Mouse (Mus musculus) embryo, embryonic 11.5 days (tissue): ENCODE measurements around the gene Smyd1.

Experiments used
- DNase-seq: peaks from one replicate; pipeline ENCODE4 v3.0.0-alpha.2; 2012; ENCODE audit warnings: low read depth, low spot score

Smyd1 gene

DNA sequence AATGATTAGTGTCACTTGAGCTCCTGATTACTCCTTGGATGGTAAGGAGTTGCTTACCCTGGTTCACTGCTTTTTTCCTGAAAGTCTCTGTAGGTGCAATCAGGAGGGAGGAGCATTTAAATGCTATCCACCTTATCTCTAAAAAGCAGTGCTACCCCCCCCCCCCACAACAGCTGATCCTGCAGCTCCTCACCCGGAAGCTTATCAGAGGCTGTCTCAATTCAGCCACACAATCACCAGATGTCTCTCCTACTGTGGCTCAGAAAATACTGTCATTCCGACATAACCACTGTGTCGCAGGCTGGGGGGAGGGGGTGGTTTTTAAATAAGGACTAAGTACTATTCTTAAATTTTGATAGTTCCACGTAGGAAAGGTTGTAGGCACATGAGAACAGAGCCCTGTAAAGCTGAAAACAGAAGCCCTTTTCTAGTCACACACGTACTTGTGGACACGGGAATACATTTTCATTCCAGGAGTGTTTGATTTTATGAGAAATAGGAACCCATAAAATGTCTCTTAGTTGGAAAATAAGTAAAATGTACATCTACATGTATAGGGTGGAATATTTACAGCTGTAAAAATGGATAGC lies 61.9 kb downstream of the Smyd1 start:
- no peak for DNase-seq

DNA sequence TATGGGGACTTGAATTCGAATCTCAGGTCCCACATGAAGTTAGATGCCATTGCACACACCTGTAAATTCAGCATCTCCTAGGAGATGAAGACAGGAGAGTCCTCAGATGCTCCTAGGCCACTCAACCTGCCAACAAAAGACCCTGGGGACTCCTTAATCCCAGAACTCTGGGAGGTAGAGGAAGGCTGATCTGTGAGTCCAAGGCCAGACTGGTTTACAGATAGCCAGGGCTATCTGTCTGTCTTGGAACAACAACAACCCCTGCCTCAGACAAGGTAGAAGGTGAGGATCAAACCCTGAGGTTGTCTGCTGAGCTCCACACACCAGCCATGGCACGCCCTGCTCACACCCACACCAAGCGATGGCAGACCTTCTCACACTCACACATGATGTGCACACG lies 62.9 kb downstream of the Smyd1 start:
- no peak for DNase-seq

DNA sequence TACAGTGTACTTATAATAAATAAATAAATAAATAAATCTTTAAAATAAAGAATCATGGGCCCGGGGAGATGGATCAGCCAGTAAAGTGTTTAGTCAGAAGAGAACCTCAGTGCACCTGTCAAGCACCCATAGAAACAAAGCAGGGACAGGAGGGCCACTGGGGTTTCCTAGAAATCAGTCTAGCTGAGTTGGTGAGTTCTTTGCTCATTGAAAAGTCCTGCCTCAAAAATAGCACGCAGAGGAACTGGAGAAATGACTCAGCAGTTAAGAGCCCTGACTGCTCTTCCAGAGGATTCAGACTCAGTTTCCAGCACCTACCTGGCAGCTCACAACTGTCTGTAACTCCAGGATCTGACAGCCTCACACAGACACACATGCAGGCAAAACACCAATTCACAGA lies 63.5 kb downstream of the Smyd1 start:
- no peak for DNase-seq

DNA sequence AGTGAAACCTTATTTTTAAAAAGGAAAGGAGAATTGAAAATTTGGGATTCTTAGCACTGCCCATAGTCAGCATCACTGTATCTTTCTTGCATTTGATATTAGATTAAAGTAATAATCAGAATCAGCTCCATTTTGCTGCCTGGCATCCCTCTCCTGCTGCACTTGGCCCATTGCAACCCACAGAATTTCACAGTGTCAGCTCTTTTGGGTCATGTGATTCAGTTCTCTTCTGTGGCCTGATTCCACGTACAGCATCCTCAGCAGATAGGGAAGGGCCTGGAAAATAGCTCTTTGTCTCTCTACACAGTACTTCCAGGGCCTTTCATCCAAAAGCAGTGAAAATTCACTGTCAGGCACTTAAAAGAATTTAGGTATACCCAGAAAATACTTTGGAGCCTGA lies 64.7 kb downstream of the Smyd1 start:
- no peak for DNase-seq

DNA sequence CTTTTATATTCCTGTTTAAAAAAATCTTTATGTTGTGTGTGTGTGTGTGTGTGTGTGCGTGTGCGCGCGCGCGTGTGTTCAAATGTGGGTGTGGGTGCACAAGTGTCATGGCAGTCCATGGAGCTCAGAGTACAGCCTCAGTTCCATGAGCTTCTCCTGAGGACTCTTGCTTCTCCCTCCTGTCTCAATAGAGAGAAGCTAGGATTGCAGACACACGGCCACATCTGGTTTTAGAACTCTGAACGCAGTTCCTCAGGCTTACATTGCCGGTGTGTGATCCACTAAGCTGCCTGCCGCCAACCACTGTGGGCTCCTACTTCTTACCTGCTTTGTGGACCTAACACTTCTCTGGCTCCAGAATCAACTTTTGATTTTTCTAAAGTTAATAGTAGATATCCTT lies 65.9 kb downstream of the Smyd1 start:
- DNase-seq: no peak

DNA sequence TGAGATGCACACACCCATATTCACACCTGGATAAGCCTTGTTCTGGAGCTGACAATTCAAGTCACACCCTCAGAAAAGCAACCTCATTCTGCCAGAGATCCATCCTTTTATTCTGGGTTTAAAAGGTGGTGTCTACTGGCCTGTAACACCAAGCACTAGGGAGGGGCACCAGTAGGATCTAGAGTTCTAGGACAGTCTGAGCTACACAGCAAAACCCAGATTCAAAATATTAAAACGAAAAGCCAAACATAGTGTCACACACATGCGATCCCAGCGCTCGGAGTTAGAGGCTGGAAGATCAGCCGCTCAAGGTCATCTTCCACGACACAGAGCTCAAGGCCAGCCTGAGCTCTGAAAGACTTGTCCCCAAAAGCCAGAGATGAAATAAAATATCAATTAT lies 67.6 kb downstream of the Smyd1 start:
- no peak for DNase-seq

DNA sequence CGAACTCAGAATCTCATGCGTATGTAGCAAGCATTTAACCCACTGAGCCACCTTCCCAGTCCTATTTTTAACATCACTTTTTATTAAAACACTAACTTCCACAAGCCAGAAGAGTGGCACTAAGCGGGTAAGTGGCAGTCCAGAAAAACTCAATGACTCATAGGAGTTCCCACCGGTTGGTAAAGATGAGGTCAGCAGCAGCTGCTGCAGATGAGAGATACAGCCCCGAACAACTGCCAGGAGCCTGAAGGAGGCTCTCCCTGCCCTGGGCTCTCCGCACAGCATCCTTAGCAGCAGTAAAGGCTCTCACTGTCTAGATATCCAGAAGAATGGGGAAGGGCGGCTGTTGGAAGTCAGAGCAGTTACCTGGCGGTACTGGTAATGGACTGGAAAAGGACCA lies 71.1 kb downstream of the Smyd1 start:
- DNase-seq: no peak

DNA sequence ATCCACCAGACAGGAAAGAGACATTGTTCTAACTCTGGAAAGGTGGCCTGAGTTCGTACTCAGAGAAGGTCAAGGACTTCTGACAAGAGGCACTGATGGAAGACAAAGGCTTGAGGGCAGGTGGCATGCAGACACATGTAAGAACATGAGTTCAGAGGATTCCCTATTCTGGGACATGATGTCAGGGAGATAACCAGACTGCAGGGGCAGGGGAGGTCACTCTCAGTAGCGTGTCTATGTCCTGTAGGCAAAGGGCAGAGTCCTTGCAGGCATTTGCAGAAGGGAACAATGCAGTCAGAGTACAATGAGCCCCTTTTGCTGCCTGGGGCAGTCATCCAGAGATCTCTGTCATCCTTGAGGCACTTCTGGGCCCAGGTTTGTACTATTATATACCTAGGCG lies 72.4 kb downstream of the Smyd1 start:
- DNase-seq: no peak

DNA sequence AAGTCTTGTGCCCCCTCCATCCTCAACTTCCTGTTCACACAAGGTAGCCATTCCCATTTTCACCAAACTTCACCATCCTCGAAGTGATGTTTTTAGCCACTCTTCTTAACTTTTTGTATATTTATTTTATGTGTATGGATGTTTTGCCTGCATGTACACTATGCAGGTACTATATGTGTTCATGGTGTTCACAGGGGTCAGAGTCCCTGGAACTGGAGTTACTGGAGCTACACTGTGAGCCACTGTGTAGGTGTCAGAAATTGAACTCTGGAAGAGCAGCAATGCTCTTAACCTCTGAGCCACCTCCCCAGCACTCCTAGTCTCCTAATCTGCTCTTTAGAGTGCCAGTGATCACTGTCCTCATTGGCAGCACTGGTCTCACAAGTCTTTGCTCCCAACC lies 73.6 kb downstream of the Smyd1 start:
- no peak for DNase-seq

DNA sequence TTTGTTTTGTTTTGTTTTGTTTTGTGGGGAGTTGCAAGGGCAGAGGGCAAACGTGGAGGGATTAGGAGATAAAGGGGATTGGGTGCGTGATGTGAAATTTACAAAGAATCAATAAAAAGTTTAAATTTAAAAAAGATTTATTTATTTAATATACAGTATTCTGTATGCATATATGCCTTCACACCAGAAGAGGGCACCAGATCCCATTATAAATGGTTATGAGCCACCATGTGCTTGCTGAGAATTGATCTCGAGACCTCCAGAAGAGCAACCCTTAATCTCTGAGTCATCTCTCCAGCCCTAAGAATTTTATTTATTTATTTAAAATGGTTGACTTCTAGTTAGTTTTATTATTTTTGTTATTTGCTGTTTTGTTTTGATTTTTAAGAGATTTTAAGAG lies 78.8 kb downstream of the Smyd1 start:
- DNase-seq: no peak

DNA sequence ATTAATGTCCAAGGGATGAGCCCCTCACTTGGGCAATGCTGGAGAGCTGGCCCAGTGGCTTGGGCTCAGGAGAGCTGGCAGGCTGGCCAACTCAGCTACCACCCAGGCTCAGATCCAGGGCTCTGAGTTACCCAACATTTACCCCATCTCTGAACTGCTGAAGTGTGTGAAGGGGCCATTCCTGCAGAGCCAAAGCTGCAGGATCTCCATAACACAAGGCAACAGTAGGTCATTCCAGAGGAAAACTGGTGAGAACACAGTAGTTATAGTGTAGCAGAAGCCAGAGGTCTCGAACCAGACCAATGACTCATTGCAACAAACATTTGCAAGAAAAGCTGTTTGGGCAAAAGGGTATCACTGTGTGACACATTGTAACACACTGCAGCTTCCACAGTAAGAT lies 79.2 kb downstream of the Smyd1 start:
- no peak for DNase-seq

DNA sequence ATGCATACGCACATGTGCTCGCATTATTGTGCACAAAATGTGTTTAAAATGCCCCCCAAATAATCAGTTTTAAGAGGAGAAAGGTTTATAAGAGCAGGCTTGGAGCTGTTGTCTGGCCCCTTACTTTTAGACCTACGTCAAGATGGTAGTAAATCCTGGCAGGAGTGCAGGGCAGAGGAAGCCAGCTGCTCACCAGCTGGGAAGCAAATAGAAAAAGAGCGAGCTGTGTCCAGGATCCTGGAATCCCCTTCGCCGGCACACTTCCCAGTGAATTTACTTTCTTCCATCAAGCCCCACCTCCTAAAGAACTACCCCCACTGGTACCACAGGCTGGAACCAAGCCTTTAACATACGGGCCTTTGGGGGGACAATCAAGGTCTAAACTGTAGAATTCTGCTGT lies 81.2 kb downstream of the Smyd1 start:
- DNase-seq: no peak

DNA sequence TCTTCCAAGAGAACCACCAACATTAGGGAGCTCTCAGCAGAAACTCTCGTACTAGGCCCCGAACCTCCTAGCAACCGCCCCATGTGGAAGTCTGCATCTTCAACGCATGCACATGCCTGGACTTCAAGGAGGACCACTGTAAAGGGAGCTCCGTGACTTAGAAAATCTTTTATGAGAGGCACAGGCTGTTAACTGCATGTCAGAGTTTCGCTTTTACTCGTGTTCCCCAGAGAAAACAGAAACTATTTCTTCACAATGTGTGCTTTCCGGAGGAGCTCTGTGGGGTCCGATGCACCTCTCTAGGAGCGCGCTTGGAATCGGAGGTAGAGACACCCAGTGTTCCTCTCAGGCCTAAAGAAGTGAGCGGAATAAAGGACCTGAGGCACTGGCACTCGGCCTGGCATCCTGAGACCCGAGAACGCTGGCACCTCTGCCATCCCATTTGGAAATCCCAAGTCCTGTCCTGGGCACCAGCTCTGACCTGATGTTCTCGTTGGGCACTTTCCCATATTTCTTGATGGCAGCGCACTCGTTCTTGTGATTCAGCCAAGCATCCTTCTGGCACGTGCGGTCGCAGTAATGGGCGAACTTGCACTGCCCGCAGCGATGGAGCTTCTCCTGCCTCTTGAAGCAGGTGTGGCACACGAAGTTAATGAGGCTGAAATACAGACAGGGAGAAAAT lies 82.8 kb downstream of the Smyd1 start:
- DNase-seq: no peak

DNA sequence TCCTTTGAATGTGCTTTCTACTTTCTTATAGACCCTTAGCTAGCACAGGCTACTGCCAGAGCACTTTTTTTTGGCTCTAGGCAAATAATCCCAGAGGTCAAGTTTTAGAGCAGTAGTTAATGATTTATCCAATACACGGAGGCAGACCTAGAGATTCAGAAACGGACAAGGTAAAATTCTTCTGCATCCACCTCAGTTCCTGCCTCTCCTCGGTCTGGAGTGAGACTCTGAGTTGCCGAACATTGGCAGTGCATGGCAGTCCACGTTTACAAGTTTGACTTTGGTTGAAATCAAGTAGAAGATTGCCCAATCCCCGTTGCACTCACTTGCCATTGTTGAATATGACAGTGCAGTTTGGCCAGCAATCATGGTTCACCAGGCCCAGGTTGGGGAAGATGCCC lies 85.0 kb downstream of the Smyd1 start:
- DNase-seq: no peak

DNA sequence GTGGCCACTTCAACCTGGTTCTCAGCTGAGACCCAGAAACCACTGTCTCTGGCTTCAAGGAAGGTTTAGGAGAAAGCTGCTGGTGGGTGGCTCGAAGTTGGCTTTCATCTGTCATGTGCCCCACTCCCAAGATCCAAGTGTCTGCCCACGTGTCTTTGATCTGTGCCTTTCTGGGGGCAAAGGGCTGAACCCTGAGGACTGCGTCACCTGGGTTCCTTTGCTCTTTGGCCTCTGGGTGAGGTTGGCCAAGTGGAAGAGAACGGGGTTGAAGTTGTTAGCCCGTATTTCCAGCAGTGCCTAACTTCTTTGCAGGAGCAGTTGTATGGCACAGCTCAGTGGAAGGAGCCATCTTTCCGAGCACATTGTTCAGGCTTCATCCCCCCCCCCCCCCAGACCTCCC lies 85.5 kb downstream of the Smyd1 start:
- DNase-seq: no peak

DNA sequence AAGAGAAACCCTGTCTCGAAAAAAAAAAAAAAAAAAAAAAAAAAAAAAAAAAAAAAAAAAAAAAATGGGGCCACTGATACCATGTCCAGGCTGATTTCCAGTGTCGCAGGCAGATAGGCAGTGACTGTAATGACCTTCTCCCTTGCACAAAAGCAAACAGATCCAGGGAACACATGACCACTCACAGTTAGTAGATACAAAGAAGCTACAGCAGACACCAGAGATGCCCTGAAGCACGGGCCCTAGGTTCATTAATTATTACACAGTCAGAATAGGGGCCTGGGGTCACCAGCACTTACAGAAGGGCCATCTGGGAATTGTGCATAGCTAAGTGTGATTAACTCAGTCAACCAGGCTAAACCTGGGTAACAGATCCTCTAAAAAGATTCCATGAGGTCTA lies 86.1 kb downstream of the Smyd1 start:
- DNase-seq: no peak

DNA sequence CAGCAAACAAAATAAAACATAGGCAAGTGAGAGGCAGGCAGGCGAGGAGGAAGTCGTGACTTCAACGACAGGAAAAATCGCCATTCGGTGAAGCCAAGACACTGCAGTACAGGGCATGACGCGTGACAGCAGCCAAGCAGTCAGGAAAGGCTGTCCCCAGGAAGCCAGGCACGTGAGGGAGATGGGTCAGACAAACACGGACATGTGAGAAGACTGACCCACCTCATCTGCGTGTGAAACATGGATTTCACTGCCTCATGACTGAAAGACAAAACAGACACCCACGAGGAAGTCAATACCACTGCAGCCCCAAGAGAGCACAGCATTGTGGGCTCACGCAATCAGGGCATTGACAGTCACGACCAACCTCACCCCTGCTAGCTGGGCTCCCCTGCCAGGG lies 86.9 kb downstream of the Smyd1 start:
- DNase-seq: no peak

DNA sequence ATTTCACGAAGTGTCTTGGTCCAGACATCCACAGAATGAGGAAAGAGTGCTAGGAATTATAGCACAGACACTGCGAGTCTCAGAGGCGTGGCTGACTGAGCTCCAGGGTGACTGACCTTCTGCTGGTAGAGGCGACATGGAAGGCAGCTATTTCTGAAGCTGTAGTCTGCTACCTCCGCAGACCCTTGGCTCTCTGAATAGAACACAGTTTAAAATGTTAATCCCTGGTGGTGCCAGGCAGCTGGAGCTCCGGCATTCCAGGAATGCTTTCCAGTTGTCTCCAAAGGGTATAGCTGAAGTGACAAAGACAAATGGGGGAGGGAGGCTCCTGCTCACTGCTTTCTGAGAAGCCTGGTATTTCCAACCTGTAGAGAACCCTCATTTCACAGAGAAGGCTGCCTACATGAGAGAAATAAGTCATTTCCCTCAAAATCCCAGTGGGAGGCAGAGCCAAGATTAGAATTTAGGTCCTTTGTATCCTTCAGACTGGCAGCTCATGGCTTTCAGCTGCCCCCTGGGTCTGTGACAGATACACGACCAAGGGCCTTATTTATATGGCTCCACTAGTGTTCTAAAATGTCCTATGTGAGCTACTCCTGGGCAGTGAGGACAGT lies 94.8 kb downstream of the Smyd1 start:
- peak; percentile 27 for DNase-seq

DNA sequence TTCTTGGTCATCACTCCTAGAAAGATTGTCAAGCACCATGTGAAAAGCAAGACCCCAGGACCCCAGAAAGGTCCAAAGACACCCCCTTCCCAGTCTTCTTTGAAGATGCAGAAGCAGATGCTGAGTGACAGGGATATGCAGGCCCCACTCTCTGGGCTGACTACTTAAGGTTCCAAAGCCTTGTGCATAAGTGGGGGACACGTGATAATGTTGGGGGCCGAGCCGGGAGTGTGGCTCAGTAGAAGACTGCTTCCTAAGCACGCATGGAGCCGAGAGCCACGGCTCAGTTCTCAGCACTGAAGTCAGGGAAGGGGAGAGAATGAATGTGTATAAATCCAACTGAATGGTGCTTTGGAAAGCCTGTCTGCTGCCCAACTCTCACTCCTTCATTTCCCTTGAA lies 95.5 kb downstream of the Smyd1 start:
- no peak for DNase-seq

DNA sequence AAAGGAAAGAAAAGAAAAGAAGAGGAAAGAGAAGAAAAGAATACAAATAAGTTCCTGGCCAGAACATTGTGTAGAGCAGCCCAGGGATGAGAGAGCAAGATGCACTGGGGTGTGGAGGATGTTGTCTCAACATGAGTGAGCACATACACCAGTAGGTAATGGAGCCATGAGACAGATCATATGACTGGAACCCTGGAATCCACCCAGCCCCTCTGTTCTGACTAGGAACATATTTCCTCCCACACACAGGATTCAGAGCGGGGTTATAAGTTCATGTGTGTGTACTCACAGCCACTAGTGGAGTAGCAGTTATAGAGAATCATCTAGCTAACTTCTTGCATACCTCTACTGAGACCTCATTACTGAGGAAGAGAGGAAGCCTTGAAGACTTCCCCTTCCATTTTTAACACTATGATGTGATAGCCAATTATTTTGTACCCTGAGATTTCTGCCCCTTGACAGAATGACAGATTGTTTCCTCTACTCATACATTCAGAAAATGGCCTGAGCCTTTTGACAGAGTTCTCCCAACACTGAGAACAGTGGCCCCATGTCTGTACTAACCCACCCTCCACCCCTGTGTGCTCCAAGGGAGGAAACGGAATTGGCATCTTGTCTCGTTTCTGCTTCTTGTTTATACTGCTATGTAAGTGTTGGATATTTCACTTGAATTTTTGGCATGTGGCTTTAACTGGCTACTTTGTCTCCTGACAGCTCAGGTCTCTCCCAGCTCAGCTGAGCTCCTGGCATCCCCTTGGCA lies 97.7 kb downstream of the Smyd1 start:
- DNase-seq: no peak

DNA sequence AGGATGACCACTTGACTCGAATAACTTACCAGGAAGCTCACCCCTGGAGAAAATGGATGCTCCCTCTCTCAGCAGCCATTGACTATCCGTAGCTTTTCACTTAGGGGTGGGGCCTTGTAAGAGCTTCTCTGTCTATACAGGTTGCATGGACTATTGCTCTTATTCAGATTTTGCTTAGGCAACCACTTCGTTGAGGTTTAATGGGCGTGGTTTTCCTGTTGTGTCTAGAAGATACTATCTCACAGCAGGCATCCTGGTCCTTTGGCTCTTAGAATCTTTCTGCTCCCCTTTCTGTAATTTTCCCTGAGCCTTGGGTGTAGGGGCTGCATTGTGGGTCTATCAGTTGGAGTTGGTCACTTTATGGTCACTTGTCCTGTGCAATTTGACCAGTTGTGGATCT lies 100.5 kb downstream of the Smyd1 start:
- no peak for DNase-seq

DNA sequence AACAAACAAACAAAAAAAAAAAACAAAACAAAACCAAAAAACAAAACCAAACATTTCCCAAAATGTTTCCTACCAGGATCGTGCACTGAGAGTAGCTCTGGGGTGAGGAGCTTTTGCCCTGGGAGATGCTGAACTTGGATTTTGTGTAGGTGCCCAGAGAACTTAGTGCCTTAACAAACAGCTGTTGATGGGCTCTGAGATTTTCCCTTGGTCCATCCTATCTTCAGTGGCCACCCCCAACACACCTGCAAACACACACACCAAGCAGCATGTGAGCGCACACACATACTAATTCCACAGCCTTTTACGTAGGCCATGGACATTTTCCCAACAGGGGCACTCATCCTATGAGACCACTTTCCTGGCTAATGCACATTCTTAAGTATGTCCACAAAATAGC lies 109.6 kb downstream of the Smyd1 start:
- DNase-seq: no peak

DNA sequence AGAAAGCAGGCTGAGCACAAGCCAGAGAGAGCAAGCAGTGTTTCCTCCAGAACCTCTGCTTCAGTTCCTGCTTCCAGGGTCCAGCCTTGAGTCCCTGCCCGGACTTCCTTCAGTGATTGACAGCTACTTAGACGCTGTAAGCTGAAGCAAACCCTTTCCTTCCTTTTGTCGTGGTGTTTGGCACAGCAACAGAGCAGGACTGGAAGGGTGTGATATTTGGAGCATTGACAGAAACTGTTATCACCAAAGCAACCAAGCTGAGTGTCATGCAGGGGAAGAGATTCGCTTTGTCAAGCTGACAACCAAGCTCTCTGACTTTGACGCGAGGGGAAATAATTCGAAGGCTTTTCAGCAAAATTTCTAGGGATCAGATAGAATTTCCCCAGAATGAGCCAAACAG lies 110.1 kb downstream of the Smyd1 start:
- DNase-seq: no peak
